Mouse (Mus musculus) olfactory bulb, adult 2 months (tissue): ENCODE measurements around the gene Ddah1.

Source experiments
- CTCF ChIP-seq: fragments of 200-500 bp; IDR thresholded peaks from 2 replicates; pipeline ENCODE4 v1.5.1; 2012; ENCODE audit warnings: low read depth, mild to moderate bottlenecking, low read length, moderate library complexity; ENCODE audit not compliant: insufficient read depth
- POLR2A ChIP-seq: fragments of 200-500 bp; IDR thresholded peaks from 2 replicates; pipeline ENCODE4 v1.6.1; 2012; ENCODE audit warnings: mild to moderate bottlenecking, low read depth, low read length, moderate library complexity; ENCODE audit not compliant: insufficient read depth

DNA sequence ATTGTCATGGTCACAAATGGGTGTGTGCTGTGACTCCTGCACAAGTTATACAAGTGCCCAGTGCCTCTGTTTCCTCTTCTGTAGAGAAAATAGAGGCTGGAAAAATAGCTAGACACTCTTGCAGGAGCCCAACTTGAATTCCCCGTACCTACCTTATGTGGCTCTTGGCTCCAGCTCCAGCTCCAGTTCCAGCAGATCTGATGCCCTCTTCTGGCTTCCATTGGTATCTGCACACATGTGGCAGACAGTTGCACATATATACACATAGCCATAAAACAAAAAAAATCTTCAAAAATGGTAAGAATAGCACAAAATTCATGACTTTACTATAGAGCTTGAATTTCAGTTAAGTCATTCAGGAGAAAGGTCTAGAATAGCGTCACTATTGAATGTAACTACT lies 62.5 kb downstream of the Ddah1 start:
- TF ChIP-seq CTCF, result no peak
- no peak for TF ChIP-seq POLR2A
